Mouse (Mus musculus) gastrocnemius, adult 2 months (tissue): Measurements from ENCODE around the gene Gm28891. TPM values are rescaled to one million over a fixed set of nuclear protein-coding genes. Genes with fewer than 3 reads are reported as not detected.
"Not testable (repeated sequence)": the region's sequence is repeated elsewhere in the genome, so short reads cannot be mapped to it uniquely, and the experiment has no call there.

ENCODE experiments used
- DNase-seq: peaks from one replicate; pipeline ENCODE4 v3.0.0; 2022
- H3K27ac ChIP-seq: fragments of 200-600 bp; 2 replicates; pipeline ENCODE4 v1.8.1; 2022; ENCODE audit warnings: mild to moderate bottlenecking
- H3K4me3 ChIP-seq: fragments of 200-600 bp; 2 replicates; pipeline ENCODE4 v1.8.1; 2022; ENCODE audit warnings: mild to moderate bottlenecking, moderate library complexity
- intact Hi-C: fragments of 180-260 bp; cut with DNase I; formaldehyde crosslinking; loops from one replicate; pipeline ENCODE4 v1.15.1; 2025
- long read RNA-seq, 2 experiments: library from polyadenylated mRNA; stranded (forward); transcript quantifications; one replicate each; pipeline ENCODE4 v2.0.0; 2021
- total RNA-seq, 2 experiments: library from RNA; stranded (reverse); gene quantifications; 2 replicates each; pipeline ENCODE4 v1.2.3; 2021

Gm28891 gene
- total RNA-seq, result not detected
- long read RNA-seq, experiment 1, result 0 reads
- long read RNA-seq, experiment 2, result 0 reads

DNA sequence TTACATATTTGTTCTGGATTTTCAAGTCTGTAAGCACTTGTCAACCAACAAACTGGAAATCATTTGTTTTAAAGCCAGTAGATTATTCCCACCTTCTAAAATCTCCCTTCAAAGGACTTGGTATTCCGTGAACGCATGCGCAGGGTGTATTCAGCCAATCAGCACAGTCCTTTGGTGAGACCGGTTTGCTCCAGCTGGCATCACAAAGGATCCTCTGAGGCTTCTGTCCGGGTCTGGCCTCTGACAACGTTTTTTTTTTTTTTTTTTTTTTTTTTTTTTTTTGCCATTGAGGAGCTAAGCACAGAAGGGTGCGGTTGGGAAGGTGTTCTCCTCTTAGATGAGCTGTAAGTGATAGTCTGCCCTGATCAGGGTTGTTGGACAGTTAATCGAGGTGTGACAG lies at the start of gene Gm28891:
Gm28891 (plus strand) TSS at position 301 of the 400 bp plus-strand sequence.
- DNase-seq, H3K27ac ChIP-seq, intact Hi-C loops, H3K4me3 ChIP-seq: not testable (repeated sequence)
